Mouse (Mus musculus) layer of hippocampus, postnatal 14 days (tissue): ENCODE results near the gene Acap1. TPM values are rescaled to one million over a fixed set of nuclear protein-coding genes. Genes with fewer than 3 reads are reported as not detected.
A peak's percentile ranks its signal among the peaks of the same experiment; 100 is the strongest.

Experiments used
- DNase-seq, 2 experiments: peaks; one replicate each; pipeline ENCODE4 v3.0.0; 2021 to 2022; ENCODE audit warnings: low spot score in 2 of 2, mixed read lengths in 1 of 2
- total RNA-seq, 2 experiments: library from RNA; stranded (reverse); gene quantifications; 2 replicates each; pipeline ENCODE4 v1.2.3; 2021

The Acap1 gene
- total RNA-seq, 2 experiments from 2014 or later, result 0.30 TPM; not detected in 1

GRCm38 (mm10) chr11:69904311-69904710 lies 9.0 kb upstream of the Acap1 start:
- DNase-seq, result no peak

GRCm38 (mm10) chr11:69902972-69903371 lies 7.6 kb upstream of the Acap1 start:
- no peak for DNase-seq

- no peak for DNase-seq
These were observed 6.7 kb upstream of the Acap1 start for GRCm38 (mm10) chr11:69901993-69902392.

GRCm38 (mm10) chr11:69901406-69901846 lies 6.1 kb upstream of the Acap1 start:
- DNase-seq, result peak; percentile 96 to 98

DNA sequence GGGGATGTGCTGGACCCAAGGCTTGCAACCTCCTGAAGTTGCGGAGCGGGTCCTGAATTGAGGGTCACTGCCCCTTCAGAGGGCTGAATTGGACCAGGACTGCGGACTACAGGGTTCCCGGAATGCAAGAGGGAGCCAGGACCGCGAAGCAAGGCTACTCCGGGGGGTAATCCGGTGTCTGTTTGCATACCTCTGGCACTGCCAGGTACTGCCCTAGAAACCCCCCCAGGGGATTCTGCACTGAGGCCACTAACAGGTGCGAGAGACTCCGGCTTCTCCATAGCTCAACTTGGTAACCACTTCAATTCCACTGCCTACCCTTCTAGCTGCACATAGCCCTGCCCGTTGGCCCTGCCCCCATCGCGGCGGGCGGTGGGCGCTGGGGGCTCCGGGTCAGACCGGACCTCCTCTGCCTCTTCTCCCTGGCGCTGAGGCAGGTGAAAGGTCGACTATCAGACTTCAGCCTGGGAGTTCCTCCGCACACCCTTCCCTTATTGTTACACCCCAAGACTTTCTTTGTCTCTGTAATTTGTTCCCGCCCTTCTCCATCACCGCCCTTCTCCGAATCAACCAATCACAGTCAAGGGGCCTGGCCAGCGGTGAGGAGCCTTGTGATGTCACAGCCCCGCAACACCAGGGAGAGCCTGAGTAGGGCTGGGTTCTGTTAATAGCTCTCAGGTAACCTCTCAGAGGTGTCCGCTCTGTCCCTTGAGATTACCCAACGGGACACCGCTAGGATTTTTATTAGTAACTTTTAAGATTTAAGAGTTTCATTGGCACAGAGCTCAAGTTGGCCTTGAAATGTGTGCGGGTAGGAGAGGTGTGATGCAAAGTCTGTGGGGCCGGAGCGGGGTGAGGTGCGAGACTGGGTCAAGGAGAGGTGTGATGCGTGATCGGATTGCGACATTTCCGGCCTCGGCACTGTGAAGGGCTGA lies 5.4 kb upstream of the Acap1 start, which contains the start of the genes 2810408A11Rik and Neurl4:
Gene 2810408A11Rik (minus strand): TSS at position 517 of the 935 bp plus-strand sequence.
Gene Neurl4 (plus strand): TSS at position 602 of the 935 bp plus-strand sequence.
- DNase-seq, result peak; percentile 83 to 93

DNA sequence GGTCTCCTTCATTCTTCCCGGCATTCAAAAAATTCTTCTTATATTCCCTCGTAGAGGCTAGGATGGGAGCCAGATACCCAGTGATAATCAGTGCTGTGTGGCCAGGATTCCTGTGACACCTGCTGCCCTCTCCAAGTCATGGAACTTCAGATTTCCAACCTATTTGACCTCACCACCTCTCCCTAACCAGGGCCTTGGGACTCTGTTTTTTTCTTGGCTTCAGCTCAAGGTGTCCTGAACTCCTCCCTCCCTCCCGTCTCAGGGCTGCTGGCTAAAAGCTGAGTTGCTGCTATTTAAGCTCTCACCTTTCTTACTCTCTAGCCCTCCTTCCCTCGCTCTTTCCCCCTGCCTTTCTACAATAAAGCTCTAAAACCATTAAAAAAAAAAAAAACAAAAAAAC lies 4.5 kb upstream of the Acap1 start:
- no peak for DNase-seq

DNA sequence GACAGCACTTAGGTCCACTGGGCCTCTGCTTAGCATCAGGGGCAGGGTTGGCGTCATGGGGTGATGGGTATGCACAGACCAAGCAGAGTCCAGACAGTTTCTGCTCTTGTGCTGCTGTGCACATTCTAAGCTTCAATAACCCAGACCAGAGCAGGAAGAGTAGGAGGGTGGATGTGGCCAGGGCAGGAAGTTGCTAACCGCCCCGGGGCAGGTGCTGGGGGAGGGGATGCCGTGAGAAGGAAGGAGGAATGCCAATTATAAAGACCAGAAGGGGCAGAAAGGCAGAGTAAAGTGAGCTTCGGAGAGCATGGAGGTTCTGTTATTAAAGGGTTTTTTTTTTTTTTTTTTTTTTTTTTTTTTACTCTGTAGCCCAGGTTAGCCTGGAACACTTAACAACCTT lies 668 bp downstream of the Acap1 start:
- no peak for DNase-seq

DNA sequence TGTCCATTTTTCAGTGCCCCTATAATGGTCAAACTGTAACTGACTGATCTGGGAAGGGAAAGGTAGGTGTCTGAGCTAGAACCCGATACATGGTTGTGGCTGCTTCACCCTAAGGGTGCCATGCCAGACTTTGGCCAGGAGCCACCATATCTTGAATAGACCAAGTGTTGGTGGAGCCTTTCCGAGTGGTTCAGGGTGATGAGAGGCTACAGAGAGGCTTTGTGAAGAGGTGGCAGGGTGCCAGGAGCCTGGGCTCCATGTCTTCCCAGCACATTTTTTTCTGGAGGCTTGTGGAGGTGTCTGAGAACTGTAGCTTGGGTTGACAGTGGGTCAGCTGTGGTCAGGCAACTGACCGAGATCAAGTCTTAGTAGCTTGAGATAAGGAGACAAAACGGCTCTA lies 3.9 kb downstream of the Acap1 start:
- peak in 1 of 2 experiments; percentile 56 for DNase-seq

DNA sequence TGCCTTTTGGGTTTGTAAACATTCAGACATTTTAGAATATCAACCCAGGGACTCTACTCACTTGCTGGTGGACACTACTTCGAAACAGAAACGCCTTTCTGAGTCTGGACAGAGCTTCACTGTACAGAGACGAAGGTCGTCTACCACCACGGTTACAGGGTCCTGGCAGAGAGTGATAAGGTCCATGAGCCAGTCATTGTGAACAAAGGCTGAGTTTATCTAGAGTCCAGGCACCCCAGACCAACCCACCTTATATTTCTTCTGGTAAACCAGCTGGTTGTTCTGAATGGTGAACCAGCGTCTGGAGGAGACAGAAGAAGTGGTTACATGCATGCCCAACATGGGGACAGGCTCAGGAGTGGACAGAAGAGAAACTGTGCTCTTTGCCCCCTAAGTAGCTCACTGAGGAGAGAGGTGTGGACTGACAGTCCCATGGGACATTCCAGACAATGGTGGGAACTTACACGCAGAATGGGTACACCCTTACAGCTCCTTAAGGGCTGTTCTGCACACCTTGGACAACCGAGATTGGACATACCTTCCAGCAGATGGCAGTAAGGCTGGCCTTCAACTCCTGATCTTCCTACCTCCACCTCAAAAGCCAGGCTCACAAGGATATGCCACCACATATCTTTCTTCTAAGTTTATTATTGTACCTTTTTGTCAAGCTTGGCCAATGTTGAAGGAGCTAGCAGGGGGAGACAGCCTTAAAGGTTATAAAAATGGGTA lies 8.3 kb downstream of the Acap1 start:
- DNase-seq, result no peak

- no peak for DNase-seq
These were observed 10.7 kb downstream of the Acap1 start for GRCm38 (mm10) chr11:69884663-69885062.

DNA sequence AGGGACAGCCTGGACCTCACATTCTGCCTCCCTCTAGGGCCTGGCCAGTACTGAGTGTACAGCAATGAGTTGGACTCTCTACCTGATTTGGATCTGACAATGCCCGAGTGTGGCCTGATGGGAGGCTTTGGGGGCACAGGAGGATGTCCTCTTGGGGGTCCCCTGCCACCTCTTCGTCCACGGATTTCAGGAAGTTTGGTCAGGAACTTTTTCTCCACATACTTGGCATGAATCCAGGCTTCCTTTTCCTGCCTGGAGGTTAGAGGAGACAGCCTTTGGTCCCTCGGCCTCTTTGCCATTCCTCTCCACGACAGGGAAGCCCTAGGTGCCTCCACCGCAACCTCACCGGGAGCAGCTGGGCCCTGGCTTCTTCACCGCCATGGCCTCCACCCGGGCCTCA lies 11.1 kb downstream of the Acap1 start:
- DNase-seq, result no peak

- DNase-seq, result no peak
These were observed 11.7 kb downstream of the Acap1 start for GRCm38 (mm10) chr11:69883527-69884151.

DNA sequence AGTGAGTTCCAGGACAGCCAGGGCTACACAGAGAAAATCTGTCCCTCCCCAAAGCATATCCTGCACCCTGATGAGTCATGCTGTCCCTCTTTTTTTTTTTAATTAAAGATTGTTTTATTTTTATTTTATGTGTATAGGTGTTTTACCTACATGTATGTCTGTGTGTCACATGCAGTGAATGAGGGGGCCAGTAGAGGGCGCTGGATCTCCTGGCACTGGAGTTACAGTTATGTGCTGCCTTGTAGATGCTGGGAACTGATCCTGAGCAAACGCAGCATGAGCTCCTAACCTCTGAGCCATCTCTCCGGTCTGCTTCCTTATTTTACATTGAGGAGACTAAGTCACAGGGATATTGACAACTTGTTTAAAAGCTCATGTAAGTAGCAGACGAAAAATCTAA lies 12.3 kb downstream of the Acap1 start:
- DNase-seq, result no peak

DNA sequence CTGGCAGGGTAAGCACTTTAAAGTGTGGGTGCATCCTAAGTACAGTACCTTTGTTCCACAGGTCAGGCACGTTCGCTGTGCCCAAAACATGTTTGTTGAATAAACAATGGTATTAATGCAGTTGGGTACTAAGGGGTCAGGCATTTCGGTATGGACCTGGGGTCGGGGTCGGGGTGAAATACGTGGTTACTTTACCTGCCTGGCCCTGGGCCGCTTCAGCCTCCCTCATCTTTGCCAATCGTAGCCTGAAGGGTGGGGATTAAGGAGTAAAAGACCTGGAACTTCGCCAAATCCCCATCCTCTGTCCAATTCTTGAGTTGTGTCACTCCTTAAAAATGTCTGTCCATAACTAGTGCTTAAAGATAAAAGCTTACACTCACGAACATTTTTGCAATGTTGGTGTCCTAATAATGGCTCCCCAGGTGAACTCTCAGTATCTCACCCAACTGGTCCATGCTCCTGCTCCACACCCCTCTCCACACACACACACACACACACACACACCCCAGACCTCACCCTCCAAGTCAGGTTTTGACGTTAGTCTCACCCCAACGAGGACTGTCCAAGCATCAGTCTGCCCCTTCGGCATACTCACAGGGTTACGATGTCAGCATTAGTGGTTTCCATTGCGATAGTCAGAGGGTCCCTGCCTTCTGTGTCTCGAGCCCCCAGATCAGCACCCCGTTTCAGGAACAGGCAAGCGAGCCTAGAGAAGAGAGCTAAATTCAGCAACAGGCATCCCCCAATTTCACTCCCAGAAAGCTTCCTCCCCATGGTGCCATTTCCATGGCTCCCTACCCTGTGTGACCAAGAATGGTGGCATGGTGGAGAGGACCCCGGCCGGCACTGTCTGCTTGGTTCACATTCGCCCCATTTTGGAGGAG lies 13.3 kb downstream of the Acap1 start:
- no peak for DNase-seq

DNA sequence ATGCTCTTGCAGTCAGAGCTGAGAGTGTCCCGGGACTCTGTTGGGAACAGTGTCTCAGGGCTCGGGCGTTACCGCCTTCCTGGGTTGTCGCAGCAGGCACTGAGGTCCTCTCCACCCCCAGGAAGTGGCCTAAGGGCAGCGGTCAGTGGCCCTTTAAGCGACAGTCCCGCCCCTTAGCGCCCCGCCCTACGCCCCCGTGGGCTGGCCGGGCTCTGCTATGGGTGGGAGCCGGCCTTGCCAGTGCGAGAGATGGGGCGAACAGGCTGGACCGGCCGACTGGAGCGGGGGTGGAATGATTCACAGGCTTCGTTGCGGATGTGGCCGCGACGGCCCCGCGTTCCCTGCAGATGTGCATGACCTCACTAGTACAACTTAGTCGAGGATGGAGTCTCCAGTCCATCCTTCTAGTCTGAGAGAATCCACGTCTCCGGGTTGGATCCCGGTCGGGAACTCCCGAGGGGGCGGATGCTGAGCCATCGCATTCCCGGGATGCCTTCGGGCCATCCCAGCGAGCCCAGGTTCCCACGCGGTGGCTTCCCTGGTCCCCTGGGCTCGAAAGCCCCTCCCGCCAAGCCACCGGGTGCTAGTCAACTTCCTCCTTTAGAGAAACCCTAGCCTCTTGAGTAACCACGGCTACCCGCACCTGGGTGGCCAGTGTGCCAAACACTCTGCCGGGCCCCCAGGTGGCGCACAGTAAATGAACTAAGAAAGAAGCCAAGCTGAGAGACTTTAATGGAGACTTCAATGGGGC lies 14.3 kb downstream of the Acap1 start, which contains the start of gene Kctd11:
Gene Kctd11 (minus strand): TSS at position 554 of the 751 bp plus-strand sequence.
- peak; percentile 57 to 72 for DNase-seq

DNA sequence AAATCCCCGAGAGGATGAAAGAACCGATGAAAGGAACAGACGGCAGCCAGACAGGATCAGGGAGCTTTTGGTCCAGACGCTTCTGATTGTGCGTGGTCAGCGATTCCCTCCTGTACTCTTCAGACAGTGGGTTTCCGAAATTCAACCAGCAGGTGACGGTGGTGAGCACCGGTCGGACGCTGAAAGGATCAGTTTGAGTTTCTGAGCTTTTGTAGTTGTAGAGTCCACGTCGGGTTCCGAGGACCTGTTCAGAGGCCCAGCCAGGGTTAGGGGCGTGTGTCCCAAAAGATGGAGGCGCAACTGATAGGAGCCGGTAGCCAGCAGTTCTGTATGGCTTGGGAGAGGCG lies 14.9 kb downstream of the Acap1 start:
- peak; percentile 36 to 47 for DNase-seq

GRCm38 (mm10) chr11:69879711-69880110 lies 15.6 kb downstream of the Acap1 start:
- no peak for DNase-seq

- no peak for DNase-seq
These were observed 16.4 kb downstream of the Acap1 start for GRCm38 (mm10) chr11:69878952-69879351.

- DNase-seq, result no peak
These were observed 16.9 kb downstream of the Acap1 start for GRCm38 (mm10) chr11:69878399-69878798.

- DNase-seq, result no peak
These were observed 17.5 kb downstream of the Acap1 start, which contains the start of gene Tmem95 for GRCm38 (mm10) chr11:69877878-69878277. Gene Tmem95 (minus strand): TSS chr11:69878018.
